Mouse (Mus musculus) limb, embryonic 13.5 days (tissue): ENCODE data around the gene Spn. TPM values are rescaled to one million over a fixed set of nuclear protein-coding genes. Genes with fewer than 3 reads are reported as not detected.

Experiments used
- ATAC-seq: fragments of 200-750 bp; cut with Nextera tagmentation; 2 replicates; pipeline ENCODE4 v1.8.0; 2017; ENCODE audit warnings: low read depth, moderate number of reproducible peaks, moderate TSS enrichment; ENCODE audit not compliant: low FRiP score
- H3K27ac ChIP-seq: fragments of 300-500 bp; sonication (generic); 2 replicates; pipeline ENCODE4 v1.5.1; 2015; ENCODE audit warnings: inconsistent platforms, mild to moderate bottlenecking, moderate library complexity
- H3K27me3 ChIP-seq: fragments of 300-500 bp; sonication (generic); 2 replicates; pipeline ENCODE4 v1.6.1; 2015; ENCODE audit warnings: mild to moderate bottlenecking, inconsistent platforms
- H3K36me3 ChIP-seq: fragments of 300-500 bp; sonication (generic); 2 replicates; pipeline ENCODE4 v1.6.1; 2015; ENCODE audit warnings: inconsistent platforms, mild to moderate bottlenecking, moderate library complexity
- H3K4me1 ChIP-seq: fragments of 300-500 bp; sonication (generic); 2 replicates; pipeline ENCODE4 v1.6.1; 2015; ENCODE audit warnings: inconsistent platforms
- H3K4me2 ChIP-seq: fragments of 300-500 bp; sonication (generic); replicated peaks from 2 replicates; pipeline ENCODE4 v1.6.1; 2015; ENCODE audit warnings: inconsistent platforms, mild to moderate bottlenecking, moderate library complexity
- H3K4me3 ChIP-seq: fragments of 300-500 bp; sonication (generic); 2 replicates; pipeline ENCODE4 v1.5.1; 2015; ENCODE audit warnings: moderate library complexity, mild to moderate bottlenecking, inconsistent platforms
- H3K9ac ChIP-seq: fragments of 300-500 bp; sonication (generic); 2 replicates; pipeline ENCODE4 v1.6.1; 2015; ENCODE audit warnings: mild to moderate bottlenecking, inconsistent platforms
- H3K9me3 ChIP-seq: fragments of 300-500 bp; sonication (generic); 2 replicates; pipeline ENCODE4 v1.6.1; 2016; ENCODE audit warnings: inconsistent platforms
- WGBS: fragments of 180-500 bp; shearing (Covaris S2); methylation state at CpG from one replicate; pipeline ENCODE4 v1.1.7; 2015; 5-methylcytosine and 5-hydroxymethylcytosine counted together
- polyA plus RNA-seq: library from polyadenylated mRNA; unstranded; fragments of >200 nt; fragmentation: Nextera tagmentation; extraction: Ambion mirVana; gene quantifications from 2 replicates; pipeline ENCODE4 v1.2.1, GENCODE M21; 2015

Spn gene
- polyA plus RNA-seq, 1 experiment from 2014 or later, result 0.25 TPM

- Histone ChIP-seq H3K27ac (no peak overlapping the region), H3K9ac (no peak overlapping the region), H3K9me3 (no peaks in the 10 kb centered on the region), H3K4me2 (no peak overlapping the region), H3K4me3 (no peak overlapping the region), H3K4me1 (no peaks in the 10 kb centered on the region), H3K36me3 (no peaks in the 10 kb centered on the region), H3K27me3 (no peaks in the 10 kb centered on the region)
- WGBS, result 76% methylated on average over 5 of the region's 5 CpGs
- no peak for ATAC-seq
Observed at GRCm38 (mm10) chr7:127162546-127162945, 24.9 kb upstream of the Spn start.

GRCm38 (mm10) chr7:127157548-127157947 lies 19.9 kb upstream of the Spn start:
- WGBS, result 82% methylated on average over 4 of the region's 4 CpGs
- ATAC-seq, result no peak

GRCm38 (mm10) chr7:127153477-127153876 lies 15.9 kb upstream of the Spn start:
- ATAC-seq, result no peak
- Histone ChIP-seq H3K27ac (no peak overlapping the region), H3K9ac (no peak overlapping the region), H3K36me3 (no peaks in the 10 kb centered on the region), H3K27me3 (no peaks in the 10 kb centered on the region), H3K4me2 (no peak overlapping the region), H3K4me3 (no peak overlapping the region), H3K9me3 (no peaks in the 10 kb centered on the region), H3K4me1 (no peaks in the 10 kb centered on the region)
- WGBS, result 83% methylated on average over 3 of the region's 3 CpGs

More at GRCm38 (mm10) chr7:127157548-127157947, 19.9 kb upstream of the Spn start:
- Histone ChIP-seq H3K4me2 (no peak overlapping the region), H3K9me3 (no peaks in the 10 kb centered on the region), H3K4me1 (no peaks in the 10 kb centered on the region), H3K9ac (no peak overlapping the region), H3K36me3 (no peaks in the 10 kb centered on the region), H3K27ac (no peak overlapping the region), H3K4me3 (no peak overlapping the region), H3K27me3 (no peaks in the 10 kb centered on the region)

- ATAC-seq, result no peak
- H3K4me3 ChIP-seq, result no peak overlapping the region
Observed at GRCm38 (mm10) chr7:127152464-127152863, 14.8 kb upstream of the Spn start.

GRCm38 (mm10) chr7:127147901-127148300 lies 10.3 kb upstream of the Spn start:
- H3K4me3 ChIP-seq, result no peak overlapping the region
- no peak overlapping the region; the same call in 1 of the 2 replicates for H3K27ac ChIP-seq
- H3K4me2 ChIP-seq, result no peak overlapping the region
- WGBS, result 53% methylated on average over 3 of the region's 3 CpGs
- no peak for ATAC-seq
- H3K36me3 ChIP-seq, result no peaks in the 10 kb centered on the region
- H3K4me1 ChIP-seq, result no peaks in the 10 kb centered on the region
- H3K27me3 ChIP-seq, result no peaks in the 10 kb centered on the region
- no peaks in the 10 kb centered on the region for H3K9me3 ChIP-seq
- H3K9ac ChIP-seq, result no peak overlapping the region

More at GRCm38 (mm10) chr7:127152464-127152863, 14.8 kb upstream of the Spn start:
- H3K36me3 ChIP-seq, result no peaks in the 10 kb centered on the region
- 90% methylated on average over 6 of the region's 6 CpGs for WGBS
- no peak overlapping the region for H3K27ac ChIP-seq
- H3K9me3 ChIP-seq, result no peaks in the 10 kb centered on the region
- no peaks in the 10 kb centered on the region for H3K27me3 ChIP-seq
- H3K4me1 ChIP-seq, result no peaks in the 10 kb centered on the region
- H3K4me2 ChIP-seq, result no peak overlapping the region
- H3K9ac ChIP-seq, result no peak overlapping the region

- no peak overlapping the region for H3K4me3 ChIP-seq
- no peaks in the 10 kb centered on the region for H3K4me1 ChIP-seq
- WGBS, result 78% methylated on average over 2 of the region's 2 CpGs
- no peaks in the 10 kb centered on the region for H3K36me3 ChIP-seq
- no peaks in the 10 kb centered on the region for H3K9me3 ChIP-seq
- no peak overlapping the region for H3K4me2 ChIP-seq
- ATAC-seq, result no peak
- H3K9ac ChIP-seq, result no peak overlapping the region
- H3K27me3 ChIP-seq, result no peaks in the 10 kb centered on the region
- H3K27ac ChIP-seq, result no peak overlapping the region
Observed at GRCm38 (mm10) chr7:127146267-127146603, 8.6 kb upstream of the Spn start.

- Histone ChIP-seq H3K4me3 (no peak overlapping the region), H3K9me3 (no peaks in the 10 kb centered on the region), H3K36me3 (no peaks in the 10 kb centered on the region), H3K27ac (no peak overlapping the region), H3K27me3 (no peaks in the 10 kb centered on the region), H3K9ac (no peak overlapping the region), H3K4me2 (no peak overlapping the region), H3K4me1 (no peaks in the 10 kb centered on the region)
- 57% methylated on average over 9 of the region's 9 CpGs for WGBS
- ATAC-seq, result no peak
Observed at GRCm38 (mm10) chr7:127145387-127146266, 8.0 kb upstream of the Spn start.

GRCm38 (mm10) chr7:127144412-127144811 lies 6.8 kb upstream of the Spn start:
- Histone ChIP-seq H3K4me2 (no peak overlapping the region), H3K27ac (no peak overlapping the region), H3K27me3 (no peaks in the 10 kb centered on the region), H3K9me3 (no peaks in the 10 kb centered on the region), H3K36me3 (no peaks in the 10 kb centered on the region), H3K4me1 (no peaks in the 10 kb centered on the region), H3K4me3 (no peak overlapping the region), H3K9ac (no peak overlapping the region)
- 84% methylated on average over 7 of the region's 7 CpGs for WGBS
- no peak for ATAC-seq

- ATAC-seq, result no peak
- Histone ChIP-seq H3K9me3 (no peaks in the 10 kb centered on the region), H3K4me1 (no peaks in the 10 kb centered on the region), H3K27ac (no peak overlapping the region), H3K36me3 (no peaks in the 10 kb centered on the region), H3K27me3 (no peaks in the 10 kb centered on the region), H3K4me2 (no peak overlapping the region), H3K9ac (no peak overlapping the region), H3K4me3 (no peak overlapping the region)
- 87% methylated on average over 4 of the region's 4 CpGs for WGBS
Observed at GRCm38 (mm10) chr7:127142666-127143065, 5.0 kb upstream of the Spn start.

- Histone ChIP-seq H3K9me3 (no peaks in the 10 kb centered on the region), H3K9ac (no peak overlapping the region), H3K4me2 (no peak overlapping the region), H3K4me3 (no peak overlapping the region), H3K4me1 (no peaks in the 10 kb centered on the region), H3K36me3 (no peaks in the 10 kb centered on the region), H3K27ac (no peak overlapping the region), H3K27me3 (no peaks in the 10 kb centered on the region)
- 42% methylated on average over 2 of the region's 2 CpGs for WGBS
- ATAC-seq, result no peak
Observed at GRCm38 (mm10) chr7:127142214-127142613, 4.6 kb upstream of the Spn start.

GRCm38 (mm10) chr7:127140623-127141404 lies 3.2 kb upstream of the Spn start:
- 65% methylated on average over 7 of the region's 7 CpGs for WGBS
- Histone ChIP-seq H3K4me1 (no peaks in the 10 kb centered on the region), H3K4me3 (no peak overlapping the region), H3K36me3 (no peaks in the 10 kb centered on the region), H3K9me3 (no peaks in the 10 kb centered on the region), H3K9ac (no peak overlapping the region), H3K27ac (no peak overlapping the region), H3K27me3 (no peaks in the 10 kb centered on the region), H3K4me2 (no peak overlapping the region)
- ATAC-seq, result no peak

GRCm38 (mm10) chr7:127139562-127139961 lies 1.9 kb upstream of the Spn start:
- WGBS, result 55% methylated on average over 5 of the region's 5 CpGs
- H3K36me3 ChIP-seq, result no peaks in the 10 kb centered on the region

More at GRCm38 (mm10) chr7:127139562-127139961, 1.9 kb upstream of the Spn start:
- Histone ChIP-seq H3K27me3 (no peaks in the 10 kb centered on the region; the same call in 1 of the 2 replicates), H3K9me3 (no peaks in the 10 kb centered on the region), H3K4me2 (no peak overlapping the region), H3K9ac (no peak overlapping the region), H3K4me3 (no peak overlapping the region), H3K27ac (no peak overlapping the region), H3K4me1 (no peaks in the 10 kb centered on the region)
- no peak for ATAC-seq
